13 mouse cellular contexts compared by ENCODE assay signal in genomic region chr12:45597904-45598570, GRCm38 (mm10).
DNase-seq lines count a peak whose midpoint lies in the region; ATAC-seq and TF ChIP-seq lines count a peak whose summit lies in the region.
"Had no signal": no experiment of that assay in that cellular context is flagged by ENCODE, and none has a peak within 500 bp of the region (broad histone marks: within the 10 kb centered on the region; RNA-seq: fewer than 3 reads in every experiment).

No protein-coding gene starts in this region.

- peaks cover 11% of the 10 kb centered on the region for H3K4me1 ChIP-seq in kidney, adult 2 months (ENCODE audit: control insufficient read depth, insufficient read depth, low read length)
- no peaks in the 10 kb centered on the region for H3K4me1 ChIP-seq in forebrain, postnatal 0 days (ENCODE audit: insufficient read depth)
- H3K4me1 ChIP-seq in neural tube, embryonic 14.5 days (ENCODE audit: control insufficient read depth, insufficient read depth, low read length) = 0 out of 2 replicates have a peak, but pooled peaks cover 11% of the 10 kb centered on the region
- H3K4me1 ChIP-seq: embryonic facial prominence, embryonic 15.5 days; stomach, embryonic 15.5 days had no signal

- TF ChIP-seq CTCF in kidney, adult 2 months (conservative IDR thresholded peaks at IDR 0.05; ENCODE audit: insufficient read depth, insufficient read length, low read depth, low read length) = no peak
- no peak for TF ChIP-seq CTCF in forebrain, postnatal 0 days (IDR thresholded peaks at IDR 0.05; ENCODE audit: low read depth)

- no peaks in the 10 kb centered on the region for H3K9me3 ChIP-seq in forebrain, postnatal 0 days (ENCODE audit: low read length)
- H3K9me3 ChIP-seq in neural tube, embryonic 14.5 days (ENCODE audit: control insufficient read depth, low read length) = no peaks in the 10 kb centered on the region
- H3K9me3 ChIP-seq: embryonic facial prominence, embryonic 15.5 days; stomach, embryonic 15.5 days had no signal

- no peak overlapping the region for H3K9ac ChIP-seq in forebrain, postnatal 0 days
- no peak overlapping the region for H3K9ac ChIP-seq in neural tube, embryonic 14.5 days (replicated peaks; ENCODE audit: low read depth, low read length)
- H3K9ac ChIP-seq: embryonic facial prominence, embryonic 15.5 days; liver, postnatal 0 days; stomach, embryonic 15.5 days had no signal

- no peaks in the 10 kb centered on the region for H3K36me3 ChIP-seq in kidney, adult 2 months (ENCODE audit: control insufficient read depth, insufficient read depth, low read length)
- no peaks in the 10 kb centered on the region for H3K36me3 ChIP-seq in forebrain, postnatal 0 days (ENCODE audit: insufficient read depth)
- no peaks in the 10 kb centered on the region for H3K36me3 ChIP-seq in neural tube, embryonic 14.5 days (ENCODE audit: control insufficient read depth, insufficient read depth, low read length)
- H3K36me3 ChIP-seq: embryonic facial prominence, embryonic 15.5 days; stomach, embryonic 15.5 days had no signal

- ATAC-seq in forebrain, postnatal 0 days = peak; percentile 71
- ATAC-seq in neural tube, embryonic 14.5 days (ENCODE audit: low read depth) = peak; percentile 76; the same call in 1 of the 2 replicates
- ATAC-seq: liver, postnatal 0 days had no signal

- peak; percentile 27 for DNase-seq in kidney, adult 2 months
- DNase-seq in kidney, adult 11 months = no peak
- peak; percentile 48 for DNase-seq in forebrain, postnatal 0 days
- DNase-seq in kidney, postnatal 10 days = peak; percentile 51
- DNase-seq in urinary bladder, postnatal 36 days (ENCODE audit: low spot score in 2 of 2) = no peak
- no peak for DNase-seq in ovary, postnatal 14 days (ENCODE audit: low spot score)
- DNase-seq: cerebellum, adult 8-10 months; gastrocnemius, postnatal 14 days; liver, postnatal 0 days; right cerebral cortex, adult 18-20 months had no signal

- no peak overlapping the region for H3K27ac ChIP-seq in kidney, adult 2 months (ENCODE audit: insufficient read depth, low read depth, low read length)
- no peak overlapping the region for H3K27ac ChIP-seq in forebrain, postnatal 0 days (ENCODE audit: low read depth, low read length)
- H3K27ac ChIP-seq in neural tube, embryonic 14.5 days (ENCODE audit: low read depth, low read length) = no peak overlapping the region; the same call in 1 of the 2 replicates
- H3K27ac ChIP-seq: embryonic facial prominence, embryonic 15.5 days; stomach, embryonic 15.5 days had no signal

- H3K4me2 ChIP-seq in forebrain, postnatal 0 days (ENCODE audit: low read depth) = no peak overlapping the region
- no peak overlapping the region for H3K4me2 ChIP-seq in neural tube, embryonic 14.5 days (ENCODE audit: low read depth, low read length)
- H3K4me2 ChIP-seq: embryonic facial prominence, embryonic 15.5 days; stomach, embryonic 15.5 days had no signal

- H3K27me3 ChIP-seq in kidney, adult 2 months (replicated peaks; ENCODE audit: control insufficient read depth, insufficient read depth, low read length) = no peaks in the 10 kb centered on the region
- no peaks in the 10 kb centered on the region for H3K27me3 ChIP-seq in forebrain, postnatal 0 days (ENCODE audit: insufficient read depth, low read length)
- H3K27me3 ChIP-seq in neural tube, embryonic 14.5 days (ENCODE audit: control insufficient read depth, insufficient read depth, low read length) = no peaks in the 10 kb centered on the region
- H3K27me3 ChIP-seq: embryonic facial prominence, embryonic 15.5 days; stomach, embryonic 15.5 days had no signal

- no peak for TF ChIP-seq POLR2A in kidney, adult 2 months (IDR thresholded peaks at IDR 0.05; ENCODE audit: low read depth, low read length)

- no peak overlapping the region for H3K4me3 ChIP-seq in kidney, adult 2 months (ENCODE audit: insufficient read depth, low read depth, low read length)
- no peak overlapping the region for H3K4me3 ChIP-seq in forebrain, postnatal 0 days (ENCODE audit: low read depth, low read length)
- no peak overlapping the region for H3K4me3 ChIP-seq in neural tube, embryonic 14.5 days (ENCODE audit: low read depth, low read length)
- H3K4me3 ChIP-seq: embryonic facial prominence, embryonic 15.5 days; stomach, embryonic 15.5 days had no signal

- 22% methylated on average over 4 of the region's 4 CpGs for WGBS in kidney, adult 2 months
- 19% methylated on average over 4 of the region's 4 CpGs for WGBS in forebrain, postnatal 0 days
- WGBS in neural tube, embryonic 14.5 days = 24% methylated on average over 4 of the region's 4 CpGs

Comparison
In these comparisons a context has a peak if more than half of its experiments do, and no peak if none do; other contexts are left out.
1. DNase-seq: peak in kidney, adult 2 months (single experiment), forebrain, postnatal 0 days (single experiment) and kidney, postnatal 10 days (single experiment); none in kidney, adult 11 months (single experiment), urinary bladder, postnatal 36 days (0 of 2) and ovary, postnatal 14 days (single experiment).